Mouse (Mus musculus) Patski (cell line): ENCODE data around the gene Dennd6b. TPM values are rescaled to one million over a fixed set of nuclear protein-coding genes. Genes with fewer than 3 reads are reported as not detected.

Experiments used
- ATAC-seq: fragments of 100-300 bp; one replicate; pipeline ENCODE4 v1.8.0; 2021
- CTCF ChIA-PET: fragments of 350-600 bp; sonication (Branson Sonifier 250); formaldehyde crosslinking; loops from one replicate; lab custom pipeline; 2022; ENCODE audit warnings: inconsistent platforms; lab: Charles Lee
- POLR2A ChIA-PET: fragments of 350-600 bp; sonication (Branson Sonifier 250); formaldehyde crosslinking; loops from one replicate; lab custom pipeline; 2022; ENCODE audit warnings: antibody characterized with exemption, inconsistent platforms; lab: Charles Lee
- DNase-seq: peaks from one replicate; pipeline ENCODE4 v3.0.0-alpha.2; 2011; ENCODE audit warnings: low read depth, low spot score
- H3K27me3 ChIP-seq: fragments of 371-371 bp; one replicate; pipeline ENCODE4 v1.5.1; 2021
- CTCF ChIP-seq: fragments of 100-300 bp; IDR thresholded peaks from one replicate; pipeline ENCODE4 v1.5.1; 2021
- in situ Hi-C: fragments of 300-500 bp; cut with MboI; formaldehyde crosslinking; loops from 3 replicates; pipeline ENCODE4 v1.11.1; 2018; ENCODE audit warnings: low pct_unique_long_range_greater_than_20kb, mixed read lengths
- polyA plus RNA-seq: library from polyadenylated mRNA; unstranded; gene quantifications from one replicate; pipeline ENCODE4 v1.2.3, GENCODE M21; 2021

Dennd6b gene
- polyA plus RNA-seq, 1 experiment from 2014 or later = 11.3 TPM

- ChIA-PET POLR2A (interaction anchor here (0.7 to 1.5 kb wide), 7 partner anchors 11 to 61 kb away, joined by 3 to 9 read pairs (median 4); partner anchors contain the start of genes Hdac10 and Tubgcp6), CTCF (interaction anchor here (0.8 to 1.7 kb wide), 4 partner anchors 9 to 27 kb away, joined by 3 to 6 read pairs (median 4); partner anchors contain the start of genes Mapk12 and Tubgcp6)
- DNase-seq = no peak
- no peak for TF ChIP-seq CTCF
- H3K27me3 ChIP-seq = no peaks in the 10 kb centered on the region
- no peak for ATAC-seq
- in situ Hi-C loops = no loop called here
These were observed 46.8 kb downstream of the Dennd6b start, which contains the start of gene Mapk11 for GRCm38 (mm10) chr15:89149271-89150040. Gene Mapk11, minus strand, starts transcription at chr15:89149628.

- CTCF ChIA-PET = interaction anchor here (1.2 to 1.3 kb wide), 2 partner anchors 16 to 21 kb away, joined by 3 read pairs; no protein-coding TSS in a partner anchor
- POLR2A ChIA-PET = interaction anchor here (1.0 to 1.5 kb wide), 5 partner anchors 12 to 62 kb away, joined by 3 to 9 read pairs (median 4); partner anchors contain the start of gene Hdac10
- in situ Hi-C loops = no loop called here
- H3K27me3 ChIP-seq = no peaks in the 10 kb centered on the region
- DNase-seq = no peak
- ATAC-seq = no peak
- no peak for TF ChIP-seq CTCF
These were observed 47.6 kb downstream of the Dennd6b start for GRCm38 (mm10) chr15:89148496-89149270.

GRCm38 (mm10) chr15:89147895-89148294, 48.4 kb downstream of the Dennd6b start:
- CTCF ChIA-PET = no interaction called here
- TF ChIP-seq CTCF = no peak
- POLR2A ChIA-PET = no interaction called here
- DNase-seq = peak; percentile 53
- H3K27me3 ChIP-seq = no peaks in the 10 kb centered on the region
- in situ Hi-C loops = no loop called here
- peak; percentile 13 for ATAC-seq

- POLR2A ChIA-PET = no interaction called here
- H3K27me3 ChIP-seq = no peaks in the 10 kb centered on the region
- ATAC-seq (no peak), DNase-seq (no peak)
- CTCF ChIA-PET = no interaction called here
- in situ Hi-C loops = no loop called here
- TF ChIP-seq CTCF = no peak
These were observed 48.8 kb downstream of the Dennd6b start for GRCm38 (mm10) chr15:89147456-89147855.

- ATAC-seq = no peak
- TF ChIP-seq CTCF = no peak
- no peak for DNase-seq
- POLR2A ChIA-PET = no interaction called here
- no peaks in the 10 kb centered on the region for H3K27me3 ChIP-seq
- CTCF ChIA-PET = no interaction called here
- in situ Hi-C loops = no loop called here
These were observed 49.3 kb downstream of the Dennd6b start for GRCm38 (mm10) chr15:89147024-89147423.

- TF ChIP-seq CTCF = no peak
- POLR2A ChIA-PET = no interaction called here
- CTCF ChIA-PET = no interaction called here
- no peak for ATAC-seq
- in situ Hi-C loops = no loop called here
- no peaks in the 10 kb centered on the region for H3K27me3 ChIP-seq
- no peak for DNase-seq
These were observed 49.8 kb downstream of the Dennd6b start for GRCm38 (mm10) chr15:89146537-89146936.

- ChIA-PET POLR2A (no interaction called here), CTCF (no interaction called here)
- in situ Hi-C loops = no loop called here
- no peak for TF ChIP-seq CTCF
- ATAC-seq (no peak), DNase-seq (no peak)
- no peaks in the 10 kb centered on the region for H3K27me3 ChIP-seq
These were observed 50.4 kb downstream of the Dennd6b start for GRCm38 (mm10) chr15:89145813-89146350.

- no peak for ATAC-seq
- ChIA-PET CTCF (no interaction called here), POLR2A (no interaction called here)
- in situ Hi-C loops = no loop called here
- no peak for DNase-seq
- no peaks in the 10 kb centered on the region for H3K27me3 ChIP-seq
- TF ChIP-seq CTCF = no peak
These were observed 51.3 kb downstream of the Dennd6b start for GRCm38 (mm10) chr15:89144965-89145364.

GRCm38 (mm10) chr15:89143134-89143533, 53.2 kb downstream of the Dennd6b start:
- DNase-seq (no peak), ATAC-seq (no peak)
- CTCF ChIA-PET = interaction anchor here (1.7 kb wide), 1 partner anchor 68 kb away, joined by 3 read pairs; the partner anchor contains the start of gene Ppp6r2
- TF ChIP-seq CTCF = no peak
- in situ Hi-C loops = no loop called here
- POLR2A ChIA-PET = no interaction called here
- H3K27me3 ChIP-seq = no peaks in the 10 kb centered on the region

GRCm38 (mm10) chr15:89141905-89142304, 54.4 kb downstream of the Dennd6b start:
- TF ChIP-seq CTCF = no peak
- in situ Hi-C loops = no loop called here
- ATAC-seq = no peak
- no peaks in the 10 kb centered on the region for H3K27me3 ChIP-seq
- POLR2A ChIA-PET = interaction anchor here (0.5 to 0.6 kb wide), 2 partner anchors 30 to 62 kb away, joined by 3 read pairs; no protein-coding TSS in a partner anchor
- DNase-seq = no peak
- CTCF ChIA-PET = interaction anchor here (1.2 to 1.7 kb wide), 3 partner anchors 11 to 69 kb away, joined by 3 to 4 read pairs (median 3); partner anchors contain the start of genes Dennd6b and Ppp6r2
